Mouse (Mus musculus) kidney, embryonic 14.5 days (tissue): Measurements from ENCODE around the gene Serping1. TPM values are rescaled to one million over a fixed set of nuclear protein-coding genes. Genes with fewer than 3 reads are reported as not detected.

ENCODE experiments used
- ATAC-seq: fragments of 200-750 bp; cut with Nextera tagmentation; 2 replicates; pipeline ENCODE4 v1.8.0; 2017; ENCODE audit warnings: moderate number of reproducible peaks, mild to moderate bottlenecking, moderate TSS enrichment, moderate library complexity; ENCODE audit not compliant: low FRiP score, low TSS enrichment
- H3K27ac ChIP-seq: fragments of 300-500 bp; sonication (generic); 2 replicates; pipeline ENCODE4 v1.5.1; 2014; ENCODE audit warnings: low read depth, mild to moderate bottlenecking, low read length, moderate library complexity, mixed read lengths
- H3K27me3 ChIP-seq: fragments of 300-500 bp; sonication (generic); 2 replicates; pipeline ENCODE4 v1.6.1; 2014; ENCODE audit warnings: mild to moderate bottlenecking, low read length; ENCODE audit not compliant: control insufficient read depth, insufficient read depth
- H3K36me3 ChIP-seq: fragments of 300-500 bp; sonication (generic); 2 replicates; pipeline ENCODE4 v1.6.1; 2014; ENCODE audit warnings: low read length, mixed read lengths; ENCODE audit not compliant: control insufficient read depth, insufficient read depth
- H3K4me1 ChIP-seq: fragments of 300-500 bp; sonication (generic); 2 replicates; pipeline ENCODE4 v1.6.1; 2014; ENCODE audit warnings: low read length, mixed read lengths; ENCODE audit not compliant: control insufficient read depth, insufficient read depth
- H3K4me2 ChIP-seq: fragments of 300-500 bp; sonication (generic); replicated peaks from 2 replicates; pipeline ENCODE4 v1.6.1; 2014; ENCODE audit warnings: low read depth, mild to moderate bottlenecking, low read length
- H3K4me3 ChIP-seq: fragments of 300-500 bp; sonication (generic); 2 replicates; pipeline ENCODE4 v1.5.1; 2014; ENCODE audit warnings: mild to moderate bottlenecking, low read length
- H3K9ac ChIP-seq: fragments of 300-500 bp; sonication (generic); 2 replicates; pipeline ENCODE4 v1.6.1; 2014; ENCODE audit warnings: low read depth, mild to moderate bottlenecking, low read length, moderate library complexity
- H3K9me3 ChIP-seq: fragments of 300-500 bp; sonication (generic); 2 replicates; pipeline ENCODE4 v1.6.1; 2016; ENCODE audit warnings: low read length; ENCODE audit not compliant: control insufficient read depth
- WGBS: fragments of 180-500 bp; shearing (Covaris S2); extraction: QIAGEN DNeasy Blood & Tissue Kit; methylation state at CpG from one replicate; pipeline ENCODE4 v1.1.7; 2014; 5-methylcytosine and 5-hydroxymethylcytosine counted together
- polyA plus RNA-seq: library from polyadenylated mRNA; unstranded; fragments of >200 nt; fragmentation: Nextera tagmentation; extraction: Ambion mirVana; gene quantifications from 2 replicates; pipeline ENCODE4 v1.2.1, GENCODE M21; 2014

The Serping1 gene
- polyA plus RNA-seq, 1 experiment from 2014 or later, result 81.7 TPM

DNA sequence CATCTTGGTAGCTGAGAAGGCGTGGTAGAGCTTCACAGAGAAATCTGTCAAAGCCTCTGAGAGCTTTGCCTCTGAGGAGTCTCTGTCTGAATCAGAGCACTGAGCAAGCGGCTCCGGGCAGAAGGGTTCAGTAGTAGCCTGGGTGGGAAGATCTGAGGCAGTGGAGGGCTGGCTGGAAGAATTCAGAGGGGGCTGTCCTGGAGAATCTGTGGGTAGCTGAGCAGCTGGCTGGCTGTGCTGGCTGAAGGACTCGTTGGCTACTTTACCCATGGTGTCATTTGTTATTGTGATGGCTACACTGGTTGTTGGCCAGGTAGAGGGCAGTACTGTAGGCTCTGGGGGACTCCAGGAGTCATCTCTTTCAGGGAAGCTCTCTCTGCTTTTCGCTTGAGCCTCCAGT, 2.0 kb downstream of the Serping1 start:
- Histone ChIP-seq H3K4me3 (no peak overlapping the region), H3K36me3 (no peaks in the 10 kb centered on the region), H3K9me3 (no peaks in the 10 kb centered on the region), H3K4me2 (no peak overlapping the region), H3K27ac (no peak overlapping the region), H3K9ac (no peak overlapping the region), H3K4me1 (no peaks in the 10 kb centered on the region), H3K27me3 (no peaks in the 10 kb centered on the region)
- ATAC-seq, result no peak
- WGBS, result 84% methylated on average over 5 of the region's 5 CpGs

DNA sequence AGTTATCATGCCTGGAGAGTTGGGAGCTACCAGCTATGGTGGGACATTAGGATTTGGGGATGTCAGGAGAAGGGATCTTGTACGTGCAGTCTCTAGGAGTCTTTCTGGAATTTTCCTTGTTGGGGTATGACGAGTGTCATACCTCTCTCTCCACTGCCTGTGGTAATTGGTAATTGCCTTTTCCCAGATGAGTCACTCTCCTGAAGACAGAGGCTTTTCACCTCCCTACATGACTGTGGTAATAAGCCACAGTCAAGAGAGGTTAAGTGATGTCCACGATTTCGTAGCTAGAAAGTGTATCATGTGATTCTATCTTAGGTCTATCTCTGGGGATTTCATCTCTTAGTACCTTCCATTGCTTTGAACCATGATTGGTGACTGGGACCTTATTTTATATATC, 2.8 kb downstream of the Serping1 start:
- H3K4me3 ChIP-seq, result no peak overlapping the region
- H3K27me3 ChIP-seq, result no peaks in the 10 kb centered on the region
- H3K4me2 ChIP-seq, result no peak overlapping the region
- no peaks in the 10 kb centered on the region for H3K4me1 ChIP-seq
- H3K36me3 ChIP-seq, result no peaks in the 10 kb centered on the region
- ATAC-seq, result no peak
- no peaks in the 10 kb centered on the region for H3K9me3 ChIP-seq
- whole genome bisulfite sequencing, result 99% methylated on average over 4 of the region's 4 CpGs
- H3K9ac ChIP-seq, result no peak overlapping the region
- H3K27ac ChIP-seq, result no peak overlapping the region

DNA sequence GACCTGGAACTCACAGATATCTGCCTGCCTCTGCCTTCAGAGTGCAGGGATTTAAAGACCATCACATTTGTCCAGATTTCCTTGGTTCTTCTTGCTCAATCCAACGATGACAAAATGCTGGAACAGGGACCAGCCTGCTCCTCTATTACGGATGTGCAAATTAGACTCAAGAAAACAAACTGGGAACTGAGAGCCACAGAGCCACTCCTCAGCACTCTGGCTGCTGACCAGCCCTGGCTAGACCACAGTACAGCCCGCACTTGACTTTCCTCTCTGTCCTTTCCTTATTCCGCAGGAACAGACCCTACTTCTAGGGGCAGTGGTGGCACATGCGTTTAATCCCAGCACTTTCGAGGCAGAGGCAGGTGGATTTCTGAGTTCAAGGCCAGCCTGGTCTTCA, 4.7 kb downstream of the Serping1 start:
- Histone ChIP-seq H3K4me3 (no peak overlapping the region), H3K4me2 (no peak overlapping the region), H3K9ac (no peak overlapping the region), H3K36me3 (no peaks in the 10 kb centered on the region; the same call in 1 of the 2 replicates), H3K4me1 (no peaks in the 10 kb centered on the region), H3K27me3 (no peaks in the 10 kb centered on the region), H3K27ac (no peak overlapping the region), H3K9me3 (no peaks in the 10 kb centered on the region)
- WGBS, result 78% methylated on average over 6 of the region's 6 CpGs
- no peak for ATAC-seq

DNA sequence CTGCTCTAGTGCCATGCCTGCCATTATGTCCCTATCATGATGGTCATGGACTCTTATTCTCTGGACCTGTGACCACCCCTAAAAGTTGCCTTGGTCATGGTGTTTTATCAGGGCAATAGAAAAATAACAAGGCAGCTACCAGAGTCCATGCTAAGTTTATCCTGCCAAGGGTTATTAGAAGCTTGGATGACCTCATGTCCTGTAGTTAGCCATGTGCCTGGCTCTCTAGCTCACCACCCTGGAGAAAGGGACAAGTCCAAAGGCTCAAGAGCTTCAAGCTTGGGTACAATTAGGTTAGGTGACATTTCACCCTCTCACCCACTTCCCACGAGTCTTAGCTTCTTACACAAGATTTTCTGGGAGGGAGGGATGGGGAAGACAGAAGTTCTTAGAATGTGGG, 12.4 kb downstream of the Serping1 start:
- Histone ChIP-seq H3K9ac (no peak overlapping the region), H3K27me3 (no peaks in the 10 kb centered on the region), H3K27ac (no peak overlapping the region), H3K4me2 (no peak overlapping the region), H3K4me3 (no peak overlapping the region), H3K4me1 (no peaks in the 10 kb centered on the region), H3K9me3 (no peaks in the 10 kb centered on the region), H3K36me3 (no peaks in the 10 kb centered on the region; the same call in 1 of the 2 replicates)
- no peak for ATAC-seq
- WGBS, result 31% methylated on average over 1 of the region's 1 CpGs

DNA sequence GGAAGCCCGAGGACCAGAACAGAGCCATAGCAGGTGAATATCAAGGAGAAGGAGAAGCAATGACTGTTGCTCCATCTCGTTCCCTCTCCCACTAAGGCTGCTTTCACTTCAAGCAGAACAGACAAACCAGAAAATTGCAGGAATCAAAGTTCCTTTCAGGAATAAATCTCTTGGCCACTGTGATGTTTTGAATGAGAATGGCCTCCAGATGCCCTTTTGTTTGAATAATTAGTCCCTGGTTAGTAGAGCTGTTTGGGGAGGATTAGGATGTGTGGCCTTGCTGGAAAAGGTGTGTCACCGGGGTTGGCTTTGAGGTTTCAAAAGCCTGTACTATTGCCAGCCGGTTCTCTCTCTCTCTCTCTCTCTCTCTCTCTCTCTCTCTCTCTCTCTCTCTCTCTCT, 12.9 kb downstream of the Serping1 start:
- H3K4me3 ChIP-seq, result no peak overlapping the region
- no peaks in the 10 kb centered on the region; the same call in 1 of the 2 replicates for H3K36me3 ChIP-seq
- no peak overlapping the region for H3K27ac ChIP-seq
- H3K9ac ChIP-seq, result no peak overlapping the region
- no peaks in the 10 kb centered on the region for H3K4me1 ChIP-seq
- 52% methylated on average over 4 of the region's 4 CpGs for WGBS
- H3K27me3 ChIP-seq, result no peaks in the 10 kb centered on the region
- no peak for ATAC-seq
- no peak overlapping the region for H3K4me2 ChIP-seq
- H3K9me3 ChIP-seq, result no peaks in the 10 kb centered on the region

DNA sequence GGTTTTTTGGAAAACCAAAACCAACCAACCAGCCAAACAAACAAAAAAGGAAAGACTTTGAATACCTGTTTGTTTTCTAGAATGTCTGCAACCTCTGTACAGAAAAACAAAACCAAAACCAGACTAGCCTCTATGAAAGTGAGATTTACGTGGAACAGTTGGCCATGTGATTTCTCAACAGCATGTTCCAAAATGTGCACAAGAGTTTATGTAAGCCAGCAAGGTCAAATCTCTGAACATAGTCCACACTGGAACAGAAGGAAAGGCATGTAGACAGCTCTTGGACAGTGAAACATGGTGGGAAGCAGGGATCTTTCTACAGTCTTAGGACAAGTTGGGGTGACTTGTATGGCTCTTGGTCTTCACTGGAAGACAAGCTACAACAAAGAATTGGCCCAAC, 13.4 kb downstream of the Serping1 start:
- Histone ChIP-seq H3K36me3 (no peaks in the 10 kb centered on the region; the same call in 1 of the 2 replicates), H3K4me3 (no peak overlapping the region), H3K9ac (no peak overlapping the region), H3K4me2 (no peak overlapping the region), H3K4me1 (no peaks in the 10 kb centered on the region), H3K27ac (no peak overlapping the region), H3K9me3 (no peaks in the 10 kb centered on the region), H3K27me3 (no peaks in the 10 kb centered on the region)
- WGBS, result 82% methylated on average over 1 of the region's 1 CpGs
- ATAC-seq, result no peak

DNA sequence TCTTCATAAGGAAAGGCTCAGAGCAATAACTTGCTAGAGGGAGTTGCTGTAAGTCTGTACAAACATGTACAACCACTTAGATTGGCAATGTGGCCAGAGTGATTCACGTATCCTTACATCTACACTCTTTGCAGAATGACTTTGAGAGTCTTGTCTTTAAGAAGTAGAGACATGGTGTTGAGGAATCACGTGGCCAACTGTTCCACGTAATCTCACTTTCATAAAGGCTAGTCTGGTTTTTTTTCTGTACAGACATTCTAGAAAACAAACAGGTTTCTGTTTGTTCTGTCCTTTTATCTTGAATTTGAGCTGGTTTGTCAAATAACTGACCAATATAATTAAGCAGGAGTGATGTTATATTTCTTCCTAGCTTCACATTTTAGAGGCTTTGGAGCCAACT, 13.9 kb downstream of the Serping1 start:
- no peaks in the 10 kb centered on the region for H3K27me3 ChIP-seq
- H3K36me3 ChIP-seq, result no peaks in the 10 kb centered on the region
- no peaks in the 10 kb centered on the region for H3K4me1 ChIP-seq
- ATAC-seq, result no peak
- H3K4me3 ChIP-seq, result no peak overlapping the region
- 81% methylated on average over 3 of the region's 3 CpGs for whole genome bisulfite sequencing
- H3K9me3 ChIP-seq, result no peaks in the 10 kb centered on the region
- H3K27ac ChIP-seq, result no peak overlapping the region
- no peak overlapping the region for H3K9ac ChIP-seq
- no peak overlapping the region for H3K4me2 ChIP-seq

DNA sequence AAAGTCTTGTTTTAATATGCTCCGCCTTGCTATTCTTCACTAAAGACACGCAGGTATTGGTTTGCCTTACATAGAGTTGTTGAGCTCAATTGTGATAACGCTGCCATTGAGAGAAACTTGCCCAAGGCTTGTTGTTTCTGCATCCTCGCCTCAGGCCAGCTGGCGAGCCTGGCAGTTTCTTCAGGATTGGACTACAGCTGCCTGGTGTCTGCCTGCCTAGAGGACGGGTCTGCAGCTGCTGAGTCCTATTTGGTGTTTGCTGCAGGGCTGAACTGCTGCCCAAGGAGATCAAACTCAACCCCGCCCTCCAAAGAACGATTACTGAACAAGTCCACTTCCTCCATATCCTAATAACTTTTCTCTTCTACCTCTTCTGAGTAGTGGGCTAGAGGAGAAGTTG, 14.5 kb downstream of the Serping1 start:
- no peak for ATAC-seq
- Histone ChIP-seq H3K27ac (no peak overlapping the region), H3K4me1 (no peaks in the 10 kb centered on the region), H3K9ac (no peak overlapping the region), H3K4me2 (no peak overlapping the region), H3K4me3 (no peak overlapping the region), H3K36me3 (no peaks in the 10 kb centered on the region), H3K9me3 (no peaks in the 10 kb centered on the region), H3K27me3 (no peaks in the 10 kb centered on the region)
- WGBS, result 75% methylated on average over 8 of the region's 8 CpGs

DNA sequence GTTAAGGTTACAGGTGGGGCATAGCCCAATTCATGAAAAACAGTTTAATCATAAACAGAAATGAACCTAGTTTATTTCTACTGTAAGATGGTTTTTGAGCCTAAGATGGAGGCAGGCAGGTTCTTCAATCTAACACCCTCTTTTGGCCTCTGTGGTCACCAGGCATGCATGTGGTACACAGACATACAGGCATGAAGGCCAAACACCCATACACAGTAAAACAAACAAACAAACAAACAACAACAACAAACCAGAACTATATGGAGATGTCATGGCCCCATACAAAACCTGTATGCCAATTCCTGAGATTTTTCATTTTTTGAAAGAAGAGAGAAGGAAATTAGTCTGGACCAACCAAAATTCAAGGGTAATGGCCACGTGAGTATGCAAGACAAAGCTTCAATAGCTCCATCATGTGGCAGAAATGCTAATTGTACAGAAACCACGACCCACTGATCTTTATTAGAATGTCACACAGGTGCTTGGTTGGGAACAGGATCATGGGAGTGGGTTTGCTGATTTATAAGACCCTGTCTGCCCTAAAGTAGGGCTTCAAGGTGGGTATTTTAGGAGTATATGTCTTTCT, 16.6 kb downstream of the Serping1 start:
- no peak overlapping the region for H3K4me3 ChIP-seq
- H3K4me1 ChIP-seq, result no peaks in the 10 kb centered on the region
- ATAC-seq, result peak; percentile 61; the same call in 1 of the 2 replicates
- no peak overlapping the region for H3K27ac ChIP-seq
- no peak overlapping the region for H3K4me2 ChIP-seq
- H3K9me3 ChIP-seq, result no peaks in the 10 kb centered on the region
- no peak overlapping the region for H3K9ac ChIP-seq
- no peaks in the 10 kb centered on the region for H3K27me3 ChIP-seq
- WGBS, result 1% methylated on average over 2 of the region's 2 CpGs
- H3K36me3 ChIP-seq, result no peaks in the 10 kb centered on the region
